Mouse (Mus musculus) myocyte (in vitro differentiated cells): ENCODE measurements around the gene Ankrd12.

ENCODE experiments used
- CEBPB ChIP-seq: IDR thresholded peaks from 2 replicates; pipeline ENCODE4 v1.6.1; 2011; ENCODE audit warnings: mild to moderate bottlenecking, moderate library complexity; ENCODE audit not compliant: poor library complexity, insufficient read depth, severe bottlenecking
- E2F4 ChIP-seq: IDR thresholded peaks from one replicate; pipeline ENCODE4 v1.6.1; 2011; ENCODE audit warnings: mild to moderate bottlenecking, control low read depth, moderate library complexity; ENCODE audit not compliant: insufficient read depth
- MAX ChIP-seq: IDR thresholded peaks from one replicate; pipeline ENCODE4 v1.6.1; 2011; ENCODE audit warnings: low read depth, mild to moderate bottlenecking, control low read depth
- MYOG ChIP-seq, 3 experiments: IDR thresholded peaks; one replicate each; pipeline ENCODE4 v1.6.1; 2011; ENCODE audit warnings: control low read depth in 2 of 3, low read depth in 2 of 3, mild to moderate bottlenecking in 2 of 3; ENCODE audit not compliant: insufficient read length in 2 of 3, control insufficient read depth in 1 of 3, insufficient read depth in 1 of 3
- POLR2A ChIP-seq: IDR thresholded peaks from one replicate; pipeline ENCODE4 v1.6.1; 2011; ENCODE audit warnings: low read depth, mild to moderate bottlenecking, control low read depth, moderate library complexity; ENCODE audit not compliant: insufficient read length
- POLR2AphosphoS2 ChIP-seq: IDR thresholded peaks from one replicate; pipeline ENCODE4 v1.6.1; 2011; ENCODE audit warnings: low read depth, control low read depth; ENCODE audit not compliant: insufficient read length
- REST ChIP-seq: IDR thresholded peaks from one replicate; pipeline ENCODE4 v1.6.1; 2011; ENCODE audit warnings: mild to moderate bottlenecking, control low read depth, moderate library complexity; ENCODE audit not compliant: insufficient read depth, insufficient read length
- SRF ChIP-seq: IDR thresholded peaks from one replicate; pipeline ENCODE4 v1.6.1; 2011; ENCODE audit warnings: low read depth; ENCODE audit not compliant: control insufficient read depth, insufficient read length
- TCF12 ChIP-seq: IDR thresholded peaks from one replicate; pipeline ENCODE4 v1.6.1; 2011; ENCODE audit warnings: mild to moderate bottlenecking, control low read depth; ENCODE audit not compliant: poor library complexity, insufficient read depth, severe bottlenecking
- USF1 ChIP-seq: IDR thresholded peaks from one replicate; pipeline ENCODE4 v1.6.1; 2011; ENCODE audit warnings: low read depth, mild to moderate bottlenecking, control low read depth, moderate library complexity

GRCm38 (mm10) chr17:65962263-65962662 is 114.6 kb downstream of the Ankrd12 start:
- TF ChIP-seq E2F4 = no peak
- TF ChIP-seq POLR2A = no peak
- TF ChIP-seq USF1 = no peak
- TF ChIP-seq TCF12 = no peak
- TF ChIP-seq MYOG (IDR thresholded peaks at IDR 0.05; ENCODE audit: control insufficient read depth in 1 of 3, insufficient read depth in 1 of 3, insufficient read length in 2 of 3, low read depth in 2 of 3) = no peak
- TF ChIP-seq CEBPB = no peak
- TF ChIP-seq MAX = no peak
- TF ChIP-seq POLR2AphosphoS2 = no peak
- no peak for TF ChIP-seq SRF
- TF ChIP-seq REST = no peak
